Mouse (Mus musculus) neural tube, embryonic 10.5 days (tissue): Measurements from ENCODE around the gene Ankrd11.
"Not testable (repeated sequence)": the region's sequence is repeated elsewhere in the genome, so short reads cannot be mapped to it uniquely, and the experiment has no call there.

Experiments used
- DNase-seq: peaks from one replicate; pipeline ENCODE4 v3.0.0-alpha.2; 2017; ENCODE audit warnings: low spot score; ENCODE audit errors: extremely low spot score

The Ankrd11 gene

DNA sequence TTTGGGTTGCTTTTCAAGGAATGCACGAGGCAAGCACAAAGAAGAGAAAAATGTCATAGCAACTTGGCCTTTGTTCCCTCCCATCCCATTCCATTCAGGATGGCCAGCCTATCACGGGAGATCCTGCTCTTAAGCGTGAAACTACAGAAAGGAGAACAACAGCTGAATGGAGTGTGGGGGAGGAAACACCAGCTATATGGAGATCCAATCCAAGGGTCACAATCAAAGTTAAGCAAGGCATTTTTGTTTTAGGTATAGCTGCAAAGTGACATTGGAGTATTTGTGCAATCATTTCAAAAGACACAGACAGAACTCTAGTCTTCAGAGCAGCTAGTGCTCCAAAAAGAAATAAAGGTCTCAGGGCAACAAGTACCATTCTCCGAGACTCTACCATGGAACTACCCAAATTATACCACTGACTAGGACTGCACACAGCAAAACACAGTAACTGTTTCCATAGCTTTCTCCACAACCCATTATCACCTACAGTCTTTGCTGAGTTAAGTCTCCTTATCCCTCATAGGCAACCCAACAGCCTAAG is 1.9 kb downstream of the Ankrd11 start:
- no peak for DNase-seq

DNA sequence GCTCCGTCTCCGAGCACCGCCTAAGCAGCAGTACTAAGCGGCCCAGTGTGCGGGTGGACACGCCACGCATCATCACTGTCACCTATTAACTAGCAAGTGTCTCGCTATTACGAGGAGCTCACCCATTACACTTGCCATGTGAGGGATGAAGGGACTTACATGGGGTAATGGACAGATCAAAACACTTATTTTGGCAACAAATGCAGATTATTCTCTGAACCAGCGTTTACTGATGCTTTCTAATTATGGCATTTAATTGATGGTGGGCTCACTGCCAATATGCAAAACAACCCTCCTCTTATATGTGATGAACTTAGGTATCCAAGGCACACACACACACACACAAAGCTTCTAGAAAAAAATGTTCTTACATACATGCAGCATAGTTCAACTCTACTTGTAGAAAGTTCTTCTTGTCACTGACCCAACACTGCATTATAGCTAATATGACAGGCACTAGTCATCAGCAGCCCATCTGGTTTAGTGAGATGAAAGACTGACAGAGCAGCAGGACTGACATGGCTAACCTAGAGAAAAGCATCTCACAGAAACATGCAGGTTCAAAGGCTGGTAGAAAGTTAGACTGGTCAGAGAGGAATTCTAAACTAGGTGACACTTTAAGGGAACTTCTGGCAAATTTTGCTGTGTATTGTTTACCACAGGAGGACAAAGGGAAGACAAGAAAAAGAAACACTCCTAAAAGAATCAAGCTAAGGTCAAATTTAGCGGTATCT is 2.5 kb downstream of the Ankrd11 start:
- DNase-seq, result no peak

DNA sequence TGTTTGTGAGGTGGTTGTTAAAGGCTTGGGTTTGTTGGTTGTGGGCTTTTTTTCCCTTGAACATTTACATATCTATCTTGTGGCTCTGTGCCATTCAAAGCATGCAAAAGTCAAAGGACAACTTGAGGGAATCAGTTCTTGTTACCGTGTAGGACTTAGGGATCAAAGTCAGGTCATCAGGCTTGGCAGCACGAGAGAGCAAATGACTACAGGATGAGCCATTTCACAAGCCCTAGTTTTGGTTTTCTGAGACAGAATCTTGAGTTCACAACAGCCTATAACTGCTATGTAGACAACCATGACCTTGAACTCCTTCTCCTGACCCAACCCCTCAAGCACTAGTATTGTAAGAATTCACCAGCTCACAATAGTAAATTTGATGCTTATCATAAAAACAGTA is 3.7 kb downstream of the Ankrd11 start:
- no peak for DNase-seq

DNA sequence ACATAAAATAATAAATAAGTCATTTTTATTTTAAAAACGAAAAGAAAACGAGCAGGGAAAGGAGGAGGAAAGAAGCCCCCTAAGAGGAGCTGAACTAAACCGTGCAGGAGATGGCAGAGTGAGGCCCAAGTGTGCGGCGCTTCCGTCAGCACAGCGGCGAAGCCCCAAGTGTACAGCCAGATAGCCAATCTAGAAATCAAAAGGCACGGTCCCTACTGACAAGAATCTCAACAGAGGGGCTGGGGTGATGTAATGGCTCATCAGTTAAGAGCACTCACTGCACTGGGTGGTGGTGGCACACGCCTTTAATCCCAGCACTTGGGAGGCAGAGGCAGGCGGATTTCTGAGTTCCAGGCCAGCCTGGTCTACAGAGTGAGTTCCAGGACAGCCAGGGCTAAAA is 4.6 kb downstream of the Ankrd11 start:
- no peak for DNase-seq

DNA sequence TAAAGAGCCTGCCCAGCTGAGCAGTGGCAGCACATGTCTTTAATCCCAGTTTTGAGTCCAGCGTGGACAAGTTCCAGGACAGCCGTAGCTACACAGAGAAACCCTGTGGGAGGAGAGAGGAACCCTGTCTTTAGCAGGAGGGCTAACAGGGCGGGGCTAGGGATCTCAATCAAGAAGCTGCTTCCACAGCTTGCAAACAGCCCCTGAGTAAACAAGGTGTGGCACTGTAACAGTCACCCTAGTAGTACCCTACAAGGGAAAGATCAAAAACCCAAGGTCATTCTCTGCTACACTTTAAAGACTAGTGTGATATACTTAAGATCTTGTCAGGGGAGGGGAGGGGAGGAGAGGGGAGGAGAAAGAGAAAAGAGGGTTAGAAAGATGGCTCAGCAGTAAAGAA is 5.1 kb downstream of the Ankrd11 start:
- no peak for DNase-seq

DNA sequence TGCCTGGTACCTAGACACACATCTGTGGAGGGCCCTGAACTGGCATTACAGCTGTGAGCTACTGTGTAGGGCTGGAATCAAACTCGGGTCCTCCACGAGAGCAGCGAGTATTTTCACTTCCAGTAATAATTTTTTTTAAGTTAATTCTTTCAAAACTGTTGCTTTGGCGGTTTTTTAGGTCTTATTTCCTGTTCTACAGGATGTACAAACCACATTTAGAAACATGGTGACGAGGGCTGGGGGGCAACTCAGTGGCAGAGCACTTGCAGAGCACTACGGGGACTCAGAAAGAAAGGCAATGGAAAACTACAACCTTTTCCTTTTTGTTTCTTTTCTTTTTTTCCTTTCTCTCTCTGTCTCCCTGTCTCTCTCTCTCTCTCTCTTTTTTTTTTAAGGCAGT is 7.9 kb downstream of the Ankrd11 start:
- DNase-seq, result no peak

DNA sequence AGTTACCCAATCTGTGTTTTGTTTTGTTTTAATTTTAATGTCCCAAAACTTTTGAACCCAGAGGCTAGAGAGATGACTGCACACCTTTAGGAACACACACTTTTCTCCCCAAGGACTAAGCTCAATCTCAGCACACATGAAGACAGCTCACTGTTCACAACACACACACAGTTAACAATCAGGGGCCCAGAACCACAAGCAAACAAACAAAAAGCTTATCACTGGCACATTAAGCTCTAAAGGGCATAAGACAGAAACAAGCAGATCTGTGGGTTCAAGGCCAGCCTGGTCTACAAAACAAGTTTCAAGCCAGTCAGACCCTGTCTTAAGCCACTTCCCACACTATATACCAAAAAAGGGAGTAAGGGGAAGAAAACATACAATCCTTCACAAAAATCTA is 8.6 kb downstream of the Ankrd11 start:
- DNase-seq, result no peak

DNA sequence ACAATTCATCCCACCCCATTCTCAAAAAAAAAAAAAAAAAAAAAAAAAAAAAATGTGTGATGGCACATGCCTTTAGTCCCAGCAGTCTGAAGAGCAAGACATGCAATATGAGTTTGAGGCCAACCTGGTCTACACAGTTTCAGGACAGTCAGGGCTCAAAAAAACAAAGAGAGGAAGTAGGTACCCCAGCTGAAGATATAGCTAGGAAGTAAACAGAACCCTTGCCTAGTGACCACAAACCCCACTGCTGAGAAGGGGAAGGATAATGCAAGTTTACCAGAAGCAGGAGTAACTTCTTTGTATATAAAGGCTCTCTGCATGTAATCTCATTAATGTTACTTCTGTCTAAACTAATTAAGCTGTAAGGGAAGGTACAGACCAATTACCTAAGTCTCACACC is 9.3 kb downstream of the Ankrd11 start:
- DNase-seq, result no peak

DNA sequence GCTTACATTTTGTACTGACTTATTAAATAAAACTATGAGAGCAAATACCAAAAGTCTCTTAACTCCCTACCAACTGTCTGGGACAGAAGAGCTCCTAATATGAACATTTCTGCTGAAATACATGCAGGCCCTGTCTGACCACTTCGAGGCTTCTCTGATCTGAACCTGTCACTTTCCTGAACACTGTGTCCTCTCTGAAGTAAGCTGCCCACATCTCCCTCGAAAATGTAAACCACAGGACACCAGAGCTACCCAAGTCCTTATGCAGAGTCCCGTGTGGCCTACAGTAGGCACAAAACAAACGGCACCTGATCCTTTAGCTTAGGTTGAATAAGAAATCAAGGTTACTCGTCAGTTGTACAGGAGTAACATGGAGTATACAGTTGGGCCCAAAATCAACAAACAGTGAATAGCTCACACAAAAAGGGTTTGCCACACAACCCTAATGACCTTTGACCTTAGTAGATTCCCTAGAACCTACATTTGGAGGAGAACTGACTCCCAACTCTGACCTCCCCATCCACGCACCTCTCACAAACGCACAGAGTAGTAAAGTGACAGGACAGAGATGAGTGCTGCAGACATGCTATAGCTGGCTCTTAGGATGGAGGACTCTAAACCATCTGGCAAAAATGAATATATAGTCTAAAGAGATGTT is 10.6 kb downstream of the Ankrd11 start:
- DNase-seq, result no peak

DNA sequence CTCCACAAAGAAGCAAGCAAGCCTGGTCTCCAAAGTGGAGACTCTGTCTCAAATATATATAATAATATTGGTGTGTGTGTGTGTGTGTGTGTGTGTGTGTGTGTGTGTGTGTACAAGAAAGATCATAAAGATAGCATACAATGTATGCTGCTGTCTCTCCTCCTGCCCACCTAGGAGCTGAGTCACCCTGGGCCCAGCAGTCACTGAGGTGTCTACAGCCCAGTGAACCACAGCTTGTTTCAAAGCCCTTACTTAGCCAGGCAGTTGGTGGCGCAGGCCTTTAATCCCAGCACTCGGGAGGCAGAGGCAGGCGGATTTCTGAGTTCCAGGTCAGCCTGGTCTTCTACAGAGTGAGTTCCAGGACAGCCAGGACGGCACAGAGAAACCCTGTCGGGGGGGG is 12.0 kb downstream of the Ankrd11 start:
- DNase-seq, result not testable (repeated sequence)

DNA sequence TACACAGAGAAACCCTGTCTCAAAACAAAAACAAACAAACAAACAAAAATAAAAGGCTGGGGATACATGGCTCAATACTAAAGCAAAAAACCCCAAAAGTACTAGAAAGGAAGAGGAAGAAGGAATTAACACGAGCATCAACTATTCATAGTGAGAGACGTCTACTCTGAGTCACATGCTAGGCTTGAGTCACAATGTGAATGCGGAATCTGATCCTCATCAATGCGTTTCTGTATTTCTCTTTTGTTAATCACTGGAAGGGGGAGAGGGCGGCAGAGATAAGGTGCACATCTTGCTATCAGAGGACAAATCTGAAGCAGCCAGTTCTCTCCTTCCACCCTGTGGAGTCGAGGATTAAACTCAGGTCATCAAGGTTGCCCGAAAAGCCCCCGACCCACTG is 14.3 kb downstream of the Ankrd11 start:
- no peak for DNase-seq

DNA sequence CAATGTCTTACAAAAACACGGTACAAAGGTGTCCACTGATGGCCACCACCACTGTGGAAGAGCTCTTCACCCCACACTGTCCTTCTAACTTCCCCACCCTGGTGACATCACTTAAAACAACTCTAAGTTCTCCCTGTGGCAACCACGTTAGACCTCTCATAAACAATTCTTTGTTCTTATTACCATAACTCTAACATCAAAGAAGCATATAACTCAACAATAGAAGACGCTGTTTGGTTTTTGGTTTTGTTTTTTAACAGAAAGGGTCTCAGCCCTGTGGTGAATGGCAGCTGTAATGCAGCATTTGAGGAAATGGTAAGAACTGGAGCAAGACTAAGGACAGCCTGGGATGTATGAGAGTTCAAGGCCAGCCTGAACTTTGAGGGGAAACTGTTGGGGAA is 16.1 kb downstream of the Ankrd11 start:
- no peak for DNase-seq

DNA sequence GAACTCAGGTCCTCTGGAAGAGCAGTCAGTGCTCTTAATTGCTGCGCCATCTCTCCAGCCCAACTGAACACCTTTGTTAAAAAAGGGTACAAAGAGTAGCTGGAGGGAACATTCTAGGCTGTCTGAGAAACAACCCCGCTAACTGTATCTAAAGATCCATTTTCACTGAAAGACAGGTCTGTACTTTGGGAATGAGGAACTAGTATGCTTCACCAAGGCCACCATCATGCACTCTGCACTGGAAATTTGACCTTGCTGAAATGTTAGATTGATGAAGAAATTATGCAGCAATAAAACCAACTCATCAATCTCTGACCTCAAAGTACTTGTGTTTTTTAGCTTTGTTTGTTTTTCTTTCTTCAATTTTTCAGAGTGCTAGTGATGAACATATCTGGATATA is 17.9 kb downstream of the Ankrd11 start:
- no peak for DNase-seq

DNA sequence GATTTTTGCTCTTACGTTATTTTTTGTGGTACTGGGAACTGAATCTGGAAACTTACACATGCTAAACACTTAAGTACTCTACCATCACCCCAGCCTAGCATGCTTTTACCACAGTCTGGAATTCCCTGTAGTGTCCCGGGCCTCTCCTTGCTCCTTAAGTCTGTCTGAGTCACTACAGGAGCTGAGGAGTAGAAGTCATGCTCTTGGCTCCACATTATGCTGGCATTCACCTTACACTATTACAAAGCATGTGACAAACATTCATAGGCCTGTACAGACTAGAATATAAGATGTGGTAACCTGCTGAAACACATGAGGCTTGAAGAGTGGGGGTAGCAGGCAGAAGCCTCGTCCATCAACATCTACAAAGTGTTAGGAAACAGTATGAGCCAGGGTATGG is 19.4 kb downstream of the Ankrd11 start:
- no peak for DNase-seq

DNA sequence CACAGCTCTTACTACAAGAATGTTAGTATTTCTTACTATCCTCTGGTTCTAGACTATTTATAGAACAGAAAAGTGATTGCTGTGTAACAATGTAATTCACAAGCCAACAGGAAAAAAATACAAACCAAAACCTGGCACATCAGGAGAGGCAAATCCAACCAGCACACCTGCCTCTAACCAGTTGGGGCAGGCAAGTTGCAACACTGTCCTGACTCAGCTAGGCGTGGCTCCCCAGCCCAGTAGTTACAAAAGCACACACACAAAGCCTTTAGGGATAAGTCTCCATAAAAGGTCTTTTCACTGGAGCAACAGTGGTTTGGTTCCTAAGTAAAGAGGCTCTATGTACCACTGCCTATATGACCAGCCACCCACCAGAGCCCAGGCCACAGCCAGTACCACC is 20.8 kb downstream of the Ankrd11 start:
- no peak for DNase-seq

DNA sequence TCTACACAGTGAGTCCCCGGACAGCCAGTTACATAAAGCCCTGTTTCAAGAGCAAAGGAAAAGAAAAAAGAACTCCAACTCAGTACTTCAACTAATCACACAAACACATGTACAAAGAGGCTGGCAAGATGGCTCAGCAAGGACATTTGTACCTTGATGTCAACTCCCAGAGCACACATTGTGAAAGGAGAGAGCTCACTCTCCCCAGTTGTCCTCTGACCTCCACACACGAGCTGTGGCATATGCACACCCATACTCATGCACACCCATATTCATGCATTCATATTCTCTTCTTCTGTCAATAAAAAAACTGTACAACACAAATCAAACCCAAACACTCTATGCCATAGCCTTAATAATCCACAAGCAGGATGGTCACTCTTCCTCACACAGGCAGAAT is 21.2 kb downstream of the Ankrd11 start:
- no peak for DNase-seq

DNA sequence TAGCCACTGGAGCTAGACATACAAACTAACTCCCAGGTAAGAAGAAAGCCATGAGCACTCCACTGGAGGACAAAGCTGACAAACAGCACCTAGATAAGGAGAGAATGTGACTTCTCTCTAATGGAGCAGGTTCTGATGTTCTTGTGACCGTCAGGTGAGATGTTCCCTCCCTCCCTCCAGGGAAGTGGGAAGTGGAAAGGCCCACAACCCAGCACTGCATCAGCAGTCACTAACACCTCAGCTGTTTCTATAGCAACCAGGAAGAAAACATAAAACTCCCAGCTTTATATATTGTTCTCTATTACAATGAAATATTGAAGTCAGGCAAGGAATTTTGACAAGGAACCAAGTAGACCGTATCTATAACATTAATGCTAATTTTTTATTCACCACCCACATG is 22.0 kb downstream of the Ankrd11 start:
- DNase-seq, result no peak

DNA sequence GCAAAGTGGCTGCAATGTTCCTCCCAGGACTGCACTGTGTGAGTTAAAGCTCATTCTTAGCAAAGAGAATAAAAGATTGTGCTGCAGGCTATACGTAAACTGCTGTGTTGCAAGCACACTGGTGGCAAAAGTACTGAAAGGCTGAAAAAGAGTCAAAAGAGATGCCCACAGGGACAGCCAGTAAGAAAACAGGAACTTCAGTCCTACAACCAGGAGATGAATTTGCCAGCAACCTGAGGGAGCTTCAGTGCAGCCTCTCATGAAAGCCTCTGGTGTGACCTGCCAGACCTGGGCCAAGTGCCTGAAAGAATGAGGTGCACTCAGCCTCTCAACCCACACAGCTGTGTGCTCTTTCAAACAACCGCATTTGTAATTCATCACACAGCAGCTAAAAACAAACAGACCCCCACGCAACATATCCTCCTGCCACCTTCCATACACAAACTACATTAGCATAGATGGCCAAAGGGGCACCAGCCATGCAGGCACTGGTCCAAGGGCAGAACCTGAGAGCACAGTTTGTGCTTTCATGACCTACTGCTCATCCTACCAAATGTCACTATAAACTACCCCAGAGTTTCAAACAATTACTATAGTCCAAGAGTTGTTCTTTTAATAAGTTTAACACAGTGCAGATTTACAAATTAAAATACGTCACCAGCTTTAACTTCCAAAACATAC is 23.5 kb downstream of the Ankrd11 start:
- no peak for DNase-seq

DNA sequence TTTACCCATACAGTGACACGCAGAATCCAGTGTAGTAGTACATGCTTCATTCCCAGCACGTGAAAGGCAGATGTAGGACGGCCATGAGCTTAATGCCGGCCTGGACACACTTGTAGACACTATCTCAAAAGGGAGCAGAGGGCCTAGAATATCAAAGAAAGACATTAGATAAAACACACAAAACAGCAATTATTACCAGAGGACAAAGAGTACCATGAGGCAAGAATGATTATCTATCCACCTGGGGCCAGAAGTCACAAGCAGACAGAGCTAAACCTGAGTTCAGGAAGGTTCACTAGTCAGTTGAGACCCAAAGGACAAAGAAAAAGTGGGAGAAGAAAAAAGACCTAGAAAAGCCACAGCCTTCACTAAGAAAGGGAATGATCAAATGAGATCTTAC is 24.9 kb downstream of the Ankrd11 start:
- DNase-seq, result no peak

DNA sequence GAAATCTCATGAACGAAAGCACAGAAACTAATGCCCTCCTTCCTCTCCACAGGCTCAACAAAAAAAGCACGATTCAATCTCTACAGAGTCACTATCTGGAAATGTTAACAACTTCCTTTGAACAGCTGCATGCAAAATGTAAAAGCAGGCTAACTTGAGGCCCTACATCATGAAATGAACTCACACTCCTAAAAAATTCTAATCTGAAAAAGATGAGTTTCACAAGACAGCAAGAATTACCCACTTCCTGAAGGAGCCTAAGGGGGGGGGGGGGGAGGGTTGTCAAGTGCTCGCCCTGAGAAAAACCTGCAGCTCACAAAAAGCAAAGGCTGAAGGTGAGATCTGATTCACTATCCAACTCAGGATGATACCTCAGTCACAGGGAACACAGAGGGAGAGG is 27.0 kb downstream of the Ankrd11 start:
- DNase-seq, result no peak

DNA sequence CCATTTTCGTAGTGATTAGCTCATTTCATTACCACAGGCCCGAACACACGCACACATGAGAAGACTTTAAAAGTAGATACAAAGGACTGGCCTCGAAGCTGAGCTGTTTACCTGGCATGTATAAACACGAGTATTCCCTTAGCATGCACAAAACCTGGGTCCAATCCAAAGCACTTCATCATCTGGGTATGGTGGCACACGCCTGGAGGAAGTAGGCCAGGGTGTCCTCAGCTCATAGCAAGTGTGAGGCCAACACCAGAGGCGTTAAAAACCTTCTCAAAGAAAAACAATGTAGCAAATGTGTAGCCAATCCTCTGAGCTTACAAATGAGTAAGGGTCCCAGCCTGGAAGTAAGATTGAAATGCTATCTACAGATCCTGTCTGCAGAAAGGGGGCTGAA is 27.6 kb downstream of the Ankrd11 start:
- no peak for DNase-seq

DNA sequence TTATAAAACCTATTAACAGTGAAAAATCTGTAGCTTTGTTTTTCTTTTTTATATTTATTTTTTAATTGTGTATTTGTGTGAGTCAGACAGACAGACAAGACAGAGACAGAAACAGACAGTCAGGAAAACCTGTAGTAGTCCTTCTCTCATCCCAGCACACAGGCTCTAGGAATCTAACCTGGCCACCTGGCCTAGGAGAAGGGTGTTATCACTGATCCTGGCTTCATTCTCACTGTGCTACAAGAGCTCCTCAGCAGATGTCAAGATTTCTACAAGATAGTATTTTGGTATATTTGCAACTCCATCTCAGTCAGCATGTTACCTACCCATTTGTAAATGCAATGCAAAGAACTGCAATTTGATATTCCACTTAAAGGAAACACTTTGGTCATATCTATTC is 30.8 kb downstream of the Ankrd11 start:
- no peak for DNase-seq

DNA sequence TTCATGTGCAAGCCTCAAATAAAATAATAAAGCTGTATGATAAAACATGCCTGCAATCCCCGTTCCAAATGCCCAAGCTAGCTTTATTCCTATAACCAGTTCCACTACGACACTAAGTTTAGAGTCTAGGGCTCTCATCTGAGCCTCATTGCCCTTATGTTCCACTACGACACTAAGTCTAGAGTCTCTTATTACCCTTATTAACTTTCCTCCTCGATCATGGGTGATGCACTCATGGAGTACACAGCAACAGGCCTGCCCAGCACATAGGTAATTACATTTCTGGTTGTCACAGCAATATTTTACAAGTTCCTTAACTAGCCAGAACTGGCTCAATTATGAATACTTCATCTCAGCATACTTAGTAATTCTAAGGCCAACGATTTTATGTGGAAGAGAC is 36.3 kb downstream of the Ankrd11 start:
- DNase-seq, result no peak
